Mouse (Mus musculus): Measurements from ENCODE around the gene Chrm4. TPM values are rescaled to one million over a fixed set of nuclear protein-coding genes. Genes with fewer than 3 reads are reported as not detected.

Chrm4 gene
- polyA plus RNA-seq, 1 experiment from 2014 or later: 1.5 TPM

DNA sequence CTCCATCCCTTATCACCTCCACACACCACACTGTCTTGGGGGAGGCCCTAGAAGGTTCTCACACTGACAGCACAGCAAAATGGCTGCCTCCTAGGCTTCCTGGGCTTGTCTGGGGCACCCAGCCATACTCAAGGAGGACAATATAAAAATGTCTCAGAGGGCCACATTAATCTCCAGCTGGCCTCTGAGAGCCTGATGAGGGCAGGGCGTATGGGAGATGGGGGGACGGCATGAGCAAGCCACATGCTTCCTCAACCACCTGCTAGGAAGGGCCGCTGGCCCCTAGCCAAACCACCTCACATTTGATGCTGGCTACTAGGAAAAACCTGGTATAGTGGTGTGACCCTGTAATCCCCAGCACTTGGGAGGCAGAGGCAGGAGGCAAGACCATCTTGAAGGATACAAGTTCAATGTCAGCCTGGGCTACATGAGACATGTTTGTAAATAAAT lies 21.8 kb downstream of the Chrm4 start:
- no peaks in the 10 kb centered on the region for H3K27me3 ChIP-seq
- H3K4me2 ChIP-seq: no peak overlapping the region
- no peak overlapping the region for H3K4me3 ChIP-seq
- 62% methylated on average over 3 of the region's 3 CpGs for WGBS
- H3K27ac ChIP-seq (replicated peaks): no peak overlapping the region
- H3K4me1 ChIP-seq (replicated peaks): peaks cover 68% of the 10 kb centered on the region
- H3K36me3 ChIP-seq: no peaks in the 10 kb centered on the region
- H3K9me3 ChIP-seq: no peaks in the 10 kb centered on the region
- H3K9ac ChIP-seq: no peak overlapping the region
- no peak for ATAC-seq (ENCODE audit: low read depth)

DNA sequence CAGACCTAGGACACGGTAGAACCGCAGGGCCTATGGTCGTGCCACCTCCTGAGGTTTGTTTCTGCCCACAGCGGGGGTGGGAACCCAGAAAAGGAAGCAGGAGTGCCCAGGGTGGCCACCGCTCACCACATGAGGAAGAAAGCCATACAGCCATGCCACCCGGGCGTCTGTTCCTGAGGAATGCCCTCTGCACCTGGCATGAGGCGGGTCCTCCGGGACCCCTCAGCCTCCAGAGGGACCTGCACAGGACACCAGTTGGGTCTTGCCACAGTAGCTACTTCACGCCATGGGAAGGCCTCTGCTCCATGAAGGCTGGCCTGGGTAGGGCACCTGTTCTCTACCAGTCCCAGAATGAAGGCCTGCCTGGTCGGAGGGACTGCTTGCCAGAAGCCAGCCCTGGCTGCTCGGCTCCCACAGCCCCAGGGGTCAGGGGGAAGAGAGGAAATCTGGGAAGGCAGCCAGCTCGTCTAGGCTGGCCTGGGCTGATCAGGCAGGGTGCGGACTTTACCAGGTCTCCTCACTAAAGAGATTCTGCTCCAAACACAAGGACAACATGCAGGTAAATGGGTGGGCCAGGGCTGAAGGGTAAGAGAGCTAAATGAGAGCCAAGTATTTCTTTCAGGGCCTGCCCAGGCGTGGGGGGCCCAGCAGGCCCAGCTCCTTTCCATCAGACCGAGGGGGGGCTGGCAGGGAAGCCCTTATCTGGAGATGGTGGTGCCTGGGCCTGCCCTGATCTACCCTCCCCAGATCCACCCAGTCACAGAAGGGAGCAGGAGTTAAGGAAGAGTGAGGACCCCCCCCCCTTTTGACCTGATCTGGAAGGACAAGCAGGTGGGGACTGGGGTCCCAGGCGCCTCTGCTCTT lies 22.6 kb downstream of the Chrm4 start:
- 63% methylated on average over 17 of the region's 17 CpGs for WGBS

DNA sequence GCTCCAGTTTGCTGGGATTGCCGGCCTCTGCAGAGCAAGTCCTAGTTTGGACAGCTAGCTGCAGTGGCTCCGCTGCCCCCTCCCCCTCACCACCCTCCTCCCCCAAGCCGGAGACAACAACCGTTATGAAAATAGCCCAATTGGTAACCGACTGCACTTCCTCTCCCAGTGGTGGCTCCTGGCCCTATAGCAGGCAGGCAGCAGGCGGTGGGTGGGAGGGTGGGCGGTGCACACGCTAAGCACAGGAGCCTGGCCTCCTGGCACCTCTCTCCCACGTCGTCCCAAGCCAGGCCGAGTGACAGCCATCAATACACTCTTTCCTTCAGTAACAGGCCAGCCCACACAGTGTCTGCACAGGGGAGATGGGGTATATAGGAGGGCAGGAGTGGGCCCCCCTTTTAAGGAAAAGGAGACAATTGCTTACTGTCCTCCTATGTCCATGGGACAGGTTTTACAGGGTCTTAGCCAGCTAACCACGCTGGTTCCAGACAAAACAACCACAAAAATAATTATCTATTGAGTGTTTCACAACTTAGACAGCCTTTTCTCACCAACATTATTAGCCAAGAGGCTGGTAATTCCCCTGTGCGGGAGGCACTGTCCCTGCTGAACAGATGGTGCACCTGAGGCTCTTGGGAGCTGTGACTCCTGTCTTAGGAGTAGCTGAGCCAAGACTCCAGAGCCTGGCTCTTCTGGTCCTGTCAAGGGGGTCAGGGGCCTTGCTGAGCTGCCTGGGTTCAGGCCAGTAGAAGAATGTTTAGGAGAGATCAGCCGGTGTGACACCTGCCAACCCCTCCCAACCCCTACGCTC lies 23.4 kb downstream of the Chrm4 start:
- WGBS: 12% methylated on average over 15 of the region's 15 CpGs
- peak; percentile 41 for ATAC-seq (ENCODE audit: low read depth)
- Histone ChIP-seq H3K27me3 (no peaks in the 10 kb centered on the region), H3K36me3 (no peaks in the 10 kb centered on the region), H3K4me3 (0 out of 2 replicates have a peak overlapping the region, but pooled peaks have one; percentile 6), H3K4me1 (replicated peaks) (peaks cover 73% of the 10 kb centered on the region), H3K27ac (replicated peaks) (peak overlapping the region; percentile 76), H3K4me2 (peak overlapping the region; percentile 42), H3K9me3 (no peaks in the 10 kb centered on the region), H3K9ac (peak overlapping the region; percentile 62)

More for the DNA sequence above, 22.6 kb downstream of the Chrm4 start:
- Histone ChIP-seq H3K4me3 (0 out of 2 replicates have a peak overlapping the region, but pooled peaks have one; percentile 6), H3K4me2 (peak overlapping the region; percentile 42), H3K27ac (replicated peaks) (peak overlapping the region; percentile 76), H3K36me3 (no peaks in the 10 kb centered on the region), H3K9ac (peak overlapping the region; percentile 62), H3K4me1 (replicated peaks) (peaks cover 71% of the 10 kb centered on the region), H3K27me3 (no peaks in the 10 kb centered on the region), H3K9me3 (no peaks in the 10 kb centered on the region)
- ATAC-seq (ENCODE audit: low read depth): peak; percentile 22; the same call in 1 of the 2 replicates

DNA sequence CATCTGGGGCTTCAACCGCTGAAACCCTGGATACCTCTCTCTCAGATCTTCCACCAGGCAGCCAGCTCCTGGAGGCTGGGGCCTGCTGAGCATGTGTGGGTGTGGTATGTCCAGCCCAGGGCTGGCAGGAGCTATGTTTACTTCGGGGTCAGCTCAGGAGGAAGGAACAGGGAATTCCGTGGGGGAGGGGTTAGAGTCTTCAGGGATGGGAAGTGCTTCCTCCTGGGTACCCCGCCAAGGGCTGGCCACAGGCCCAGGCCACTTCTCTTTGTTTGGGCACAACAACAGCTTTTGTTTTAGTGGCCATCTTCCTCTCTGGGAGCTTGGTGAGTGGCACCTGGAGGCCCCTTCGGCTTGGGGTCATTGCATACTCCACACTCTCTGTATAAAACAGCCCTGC lies 26.8 kb downstream of the Chrm4 start:
- no peak overlapping the region for H3K4me2 ChIP-seq
- no peak for ATAC-seq (ENCODE audit: low read depth)
- no peaks in the 10 kb centered on the region for H3K9me3 ChIP-seq
- 22% methylated on average over 5 of the region's 5 CpGs for WGBS
- no peaks in the 10 kb centered on the region for H3K27me3 ChIP-seq
- no peaks in the 10 kb centered on the region for H3K36me3 ChIP-seq
- H3K9ac ChIP-seq: no peak overlapping the region
- peaks cover 61% of the 10 kb centered on the region for H3K4me1 ChIP-seq (replicated peaks)
- H3K4me3 ChIP-seq: no peak overlapping the region
- peak overlapping the region; percentile 28 for H3K27ac ChIP-seq (replicated peaks)

DNA sequence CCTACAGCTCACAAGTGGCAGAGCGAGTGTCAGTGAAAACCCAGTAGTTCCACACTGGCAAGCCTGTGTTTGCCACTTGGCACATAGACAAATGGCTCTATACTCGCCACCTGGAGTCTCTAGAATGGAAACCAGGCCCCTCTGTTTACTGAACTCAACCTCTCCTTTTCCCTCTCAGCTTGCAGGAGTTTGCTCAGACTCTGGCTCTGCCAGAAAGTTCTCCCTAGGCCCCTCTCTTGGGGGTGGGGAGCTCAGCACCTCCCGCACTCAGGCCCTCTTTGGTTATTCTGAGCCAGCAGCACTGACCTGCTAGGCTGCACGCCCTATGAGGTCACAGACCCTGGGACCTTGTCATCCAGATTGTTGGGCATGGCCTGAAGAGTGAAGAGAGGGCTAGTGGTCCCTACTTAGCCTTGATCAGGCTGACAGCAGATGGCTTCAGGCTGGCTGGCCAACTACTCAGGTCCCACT lies 28.1 kb downstream of the Chrm4 start:
- Histone ChIP-seq H3K4me3 (no peak overlapping the region), H3K9ac (no peak overlapping the region), H3K9me3 (no peaks in the 10 kb centered on the region), H3K36me3 (no peaks in the 10 kb centered on the region), H3K4me2 (no peak overlapping the region), H3K27me3 (no peaks in the 10 kb centered on the region), H3K4me1 (replicated peaks) (peaks cover 61% of the 10 kb centered on the region), H3K27ac (replicated peaks) (no peak overlapping the region)
- 81% methylated on average over 4 of the region's 4 CpGs for WGBS
- ATAC-seq (ENCODE audit: low read depth): no peak

DNA sequence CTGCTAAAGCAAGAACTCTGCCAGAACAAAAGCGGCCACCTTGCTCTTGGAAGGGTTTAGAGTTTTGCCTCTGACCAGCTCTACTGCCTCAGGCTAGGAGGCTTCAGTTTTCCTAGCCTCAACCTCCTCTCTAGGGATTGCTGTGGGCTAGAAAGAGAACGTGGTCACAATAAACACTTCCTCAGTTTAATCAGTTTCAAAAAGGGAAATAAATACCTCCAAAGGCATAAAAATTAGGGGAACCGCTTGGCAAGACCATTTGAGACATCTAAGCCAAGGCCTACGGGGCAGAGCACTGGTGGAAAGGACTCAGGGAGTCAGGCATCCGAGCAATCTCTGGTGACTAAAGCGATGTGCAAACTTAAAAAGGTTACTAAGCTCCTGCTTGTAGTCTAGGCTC lies 28.8 kb downstream of the Chrm4 start:
- WGBS: 91% methylated on average over 6 of the region's 6 CpGs
- no peak overlapping the region for H3K9ac ChIP-seq
- no peak overlapping the region for H3K4me2 ChIP-seq
- H3K4me3 ChIP-seq: no peak overlapping the region
- no peaks in the 10 kb centered on the region for H3K36me3 ChIP-seq
- peaks cover 59% of the 10 kb centered on the region for H3K4me1 ChIP-seq (replicated peaks)
- no peaks in the 10 kb centered on the region for H3K9me3 ChIP-seq
- no peak overlapping the region for H3K27ac ChIP-seq (replicated peaks)
- ATAC-seq (ENCODE audit: low read depth): no peak
- H3K27me3 ChIP-seq: no peaks in the 10 kb centered on the region

DNA sequence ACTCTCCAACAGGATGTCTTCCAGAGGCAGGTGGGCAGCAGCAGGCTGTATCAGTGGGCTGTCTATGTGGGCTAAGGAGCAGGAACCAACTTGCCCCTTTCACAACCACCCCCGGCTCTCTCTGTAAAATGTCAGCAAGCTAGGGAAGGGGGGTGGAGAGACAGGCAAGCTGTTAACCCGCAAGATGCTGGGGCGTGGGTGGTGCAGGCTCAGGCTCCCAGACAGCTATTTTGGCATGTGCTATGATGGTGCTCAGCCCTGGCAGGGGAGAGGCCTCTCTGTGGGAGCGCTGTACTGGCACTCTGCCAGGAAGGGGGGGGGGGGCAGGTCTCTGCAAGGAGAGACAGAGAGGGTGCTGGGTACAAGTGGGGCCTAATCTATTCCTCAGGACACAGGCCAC lies 30.0 kb downstream of the Chrm4 start:
- ATAC-seq (ENCODE audit: low read depth): peak; percentile 64
- Histone ChIP-seq H3K4me3 (no peak overlapping the region), H3K27me3 (no peaks in the 10 kb centered on the region), H3K9ac (no peak overlapping the region; the same call in 1 of the 2 replicates), H3K4me1 (replicated peaks) (peaks cover 70% of the 10 kb centered on the region), H3K4me2 (no peak overlapping the region), H3K9me3 (no peaks in the 10 kb centered on the region), H3K36me3 (no peaks in the 10 kb centered on the region), H3K27ac (replicated peaks) (peak overlapping the region; percentile 49; the same call in 1 of the 2 replicates)
- WGBS: 35% methylated on average over 4 of the region's 4 CpGs

DNA sequence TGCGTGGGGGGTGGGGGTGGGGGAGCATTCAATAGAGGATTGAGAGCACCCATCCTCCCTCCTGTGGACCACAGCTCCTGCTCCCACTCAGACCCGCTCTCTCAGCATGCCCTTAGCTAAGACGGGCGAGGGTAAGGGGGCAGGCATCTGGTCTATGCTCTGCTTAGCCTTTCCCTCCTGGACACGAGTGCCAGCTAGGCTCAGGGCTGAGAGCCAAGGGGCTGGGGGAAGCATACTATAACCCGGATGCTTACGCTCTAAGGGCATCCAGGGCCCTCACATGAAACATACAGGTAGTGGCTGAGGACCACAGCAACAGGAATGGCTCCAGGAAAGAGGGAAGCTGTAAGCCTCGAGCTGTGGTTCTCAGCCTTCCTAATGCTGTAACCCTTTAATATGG lies 31.0 kb downstream of the Chrm4 start:
- Histone ChIP-seq H3K4me3 (no peak overlapping the region), H3K4me2 (no peak overlapping the region), H3K4me1 (replicated peaks) (peaks cover 79% of the 10 kb centered on the region), H3K27me3 (no peaks in the 10 kb centered on the region), H3K36me3 (no peaks in the 10 kb centered on the region), H3K27ac (replicated peaks) (no peak overlapping the region), H3K9ac (no peak overlapping the region), H3K9me3 (no peaks in the 10 kb centered on the region)
- 86% methylated on average over 8 of the region's 8 CpGs for WGBS
- ATAC-seq (ENCODE audit: low read depth): no peak

DNA sequence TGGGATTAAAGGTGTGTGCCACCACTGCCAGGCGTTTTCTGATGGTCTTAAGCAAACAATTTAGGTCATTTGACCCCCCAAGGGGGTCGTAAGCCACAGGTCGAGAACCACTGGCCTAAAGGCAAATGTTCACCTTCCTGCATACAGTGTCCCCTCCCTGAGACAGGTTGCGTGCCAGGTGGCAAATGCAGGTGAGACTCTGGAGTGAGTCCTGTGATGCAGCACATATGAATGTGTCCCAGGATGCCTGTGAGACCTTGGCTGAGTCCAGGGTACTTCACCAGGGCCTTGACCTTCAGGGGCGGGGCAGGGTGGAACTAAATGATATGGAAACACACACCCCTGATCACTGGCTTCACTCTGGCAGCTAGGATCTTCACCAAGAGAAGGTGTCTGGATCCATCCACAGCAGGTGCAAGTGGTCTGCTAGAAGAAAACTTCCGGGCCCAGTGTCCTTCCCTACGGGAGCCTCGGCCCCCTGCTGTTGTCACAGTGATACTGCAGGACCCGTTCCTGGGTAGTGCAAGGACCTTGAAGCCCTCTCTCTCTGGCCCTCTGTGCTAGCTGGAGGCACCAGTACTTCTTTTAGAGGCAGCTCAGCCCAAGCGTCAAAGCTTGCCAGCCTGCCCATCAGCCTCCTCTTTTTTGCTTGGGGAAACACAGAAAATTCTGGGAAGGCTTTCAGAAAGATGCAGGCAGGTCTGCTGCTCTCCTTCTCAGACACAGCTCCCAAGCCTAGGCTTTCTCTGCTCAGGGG lies 31.8 kb downstream of the Chrm4 start:
- ATAC-seq (ENCODE audit: low read depth): no peak
- 49% methylated on average over 10 of the region's 10 CpGs for WGBS
- Histone ChIP-seq H3K4me1 (replicated peaks) (peaks cover 72% of the 10 kb centered on the region), H3K36me3 (no peaks in the 10 kb centered on the region), H3K9me3 (no peaks in the 10 kb centered on the region), H3K27me3 (no peaks in the 10 kb centered on the region), H3K4me3 (no peak overlapping the region), H3K27ac (replicated peaks) (no peak overlapping the region), H3K4me2 (no peak overlapping the region), H3K9ac (0 out of 2 replicates have a peak overlapping the region, but pooled peaks have one; percentile 12)

DNA sequence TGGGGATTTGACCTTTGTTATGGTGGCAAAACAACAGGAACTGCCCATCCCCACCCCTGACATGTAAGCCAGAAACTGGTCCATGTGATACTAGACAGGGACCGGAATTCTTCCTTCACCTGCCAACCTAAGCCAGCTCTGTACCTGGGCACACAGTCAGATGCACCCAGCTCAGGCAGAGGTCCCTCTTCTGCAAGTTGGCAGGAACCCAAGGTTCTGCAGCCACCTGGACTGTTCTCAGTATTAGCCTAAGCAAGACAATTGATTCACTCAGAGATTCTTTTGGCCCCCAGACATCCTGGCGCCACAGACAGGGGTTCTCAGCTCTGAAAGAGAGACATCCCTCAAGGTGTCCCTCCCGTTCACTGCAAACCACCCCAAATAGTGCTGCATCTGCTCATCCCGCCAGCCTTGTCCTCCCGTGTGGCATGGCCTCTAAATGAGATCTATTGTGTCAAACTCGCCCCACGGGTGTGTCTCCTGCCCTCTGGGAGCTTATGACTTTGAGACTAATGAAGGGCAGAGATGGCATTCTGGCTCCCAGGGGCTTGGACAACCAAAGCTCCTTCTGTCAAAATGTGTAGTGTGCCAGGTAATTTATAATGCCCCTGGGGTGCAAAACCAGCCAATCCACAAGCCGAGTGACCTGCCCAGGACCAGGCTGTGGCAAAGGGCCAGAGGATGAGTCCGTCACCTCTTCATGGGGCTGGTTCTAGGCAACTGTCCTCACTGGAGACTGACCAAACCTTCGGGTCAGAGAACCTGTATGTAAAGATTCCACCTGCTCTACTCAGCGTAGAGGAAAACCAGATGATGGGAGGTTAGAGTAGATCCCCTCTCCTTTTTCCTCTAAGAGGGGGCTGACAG lies 32.7 kb downstream of the Chrm4 start:
- no peaks in the 10 kb centered on the region for H3K36me3 ChIP-seq
- no peak overlapping the region for H3K4me3 ChIP-seq
- no peaks in the 10 kb centered on the region; the same call in 1 of the 2 replicates for H3K27me3 ChIP-seq
- ATAC-seq (ENCODE audit: low read depth): no peak
- peaks cover 66% of the 10 kb centered on the region for H3K4me1 ChIP-seq (replicated peaks)
- no peaks in the 10 kb centered on the region for H3K9me3 ChIP-seq
- H3K9ac ChIP-seq: no peak overlapping the region
- no peak overlapping the region for H3K27ac ChIP-seq (replicated peaks)
- H3K4me2 ChIP-seq: no peak overlapping the region
- WGBS: 65% methylated on average over 11 of the region's 11 CpGs

DNA sequence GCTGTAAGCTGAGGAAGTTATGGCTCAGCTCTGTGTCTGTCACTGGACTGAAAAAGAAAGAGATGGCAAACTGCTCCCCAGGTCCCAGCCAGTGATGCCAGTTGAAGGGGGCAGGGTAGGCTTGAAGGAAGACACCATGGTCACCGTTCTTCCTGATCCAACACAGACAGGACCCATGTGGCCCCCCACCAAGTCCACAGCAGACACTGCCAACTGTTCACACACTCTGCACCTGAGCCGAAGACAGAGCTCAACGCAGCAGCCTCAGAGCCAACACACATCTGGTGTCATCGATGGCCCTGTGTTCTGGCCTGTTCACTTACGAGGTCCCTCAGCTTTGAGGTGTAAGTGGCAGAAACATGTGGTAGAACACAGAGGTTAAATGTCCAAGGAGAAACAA lies 33.4 kb downstream of the Chrm4 start:
- Histone ChIP-seq H3K4me2 (no peak overlapping the region), H3K27ac (replicated peaks) (no peak overlapping the region), H3K4me1 (replicated peaks) (peaks cover 63% of the 10 kb centered on the region), H3K9me3 (no peaks in the 10 kb centered on the region), H3K27me3 (peaks cover 4% of the 10 kb centered on the region; the same call in 1 of the 2 replicates), H3K36me3 (no peaks in the 10 kb centered on the region), H3K9ac (no peak overlapping the region), H3K4me3 (no peak overlapping the region)
- no peak for ATAC-seq (ENCODE audit: low read depth)
- WGBS: 84% methylated on average over 5 of the region's 5 CpGs

Data from neural tube, embryonic 13.5 days (tissue).